Mouse (Mus musculus) testis, adult 2 months (tissue): ENCODE results near the gene Wasl.

ENCODE experiments used
- CTCF ChIP-seq: fragments of 200-500 bp; IDR thresholded peaks from 2 replicates; pipeline ENCODE4 v1.5.1; 2012; ENCODE audit warnings: low read depth, mild to moderate bottlenecking, inconsistent platforms, low read length, moderate library complexity; ENCODE audit not compliant: control insufficient read depth, insufficient read depth, insufficient replicate concordance
- POLR2A ChIP-seq: fragments of 200-500 bp; IDR thresholded peaks from 2 replicates; pipeline ENCODE4 v1.6.1; 2012; ENCODE audit warnings: low read depth, mild to moderate bottlenecking, inconsistent platforms, low read length, moderate library complexity; ENCODE audit not compliant: control insufficient read depth

DNA sequence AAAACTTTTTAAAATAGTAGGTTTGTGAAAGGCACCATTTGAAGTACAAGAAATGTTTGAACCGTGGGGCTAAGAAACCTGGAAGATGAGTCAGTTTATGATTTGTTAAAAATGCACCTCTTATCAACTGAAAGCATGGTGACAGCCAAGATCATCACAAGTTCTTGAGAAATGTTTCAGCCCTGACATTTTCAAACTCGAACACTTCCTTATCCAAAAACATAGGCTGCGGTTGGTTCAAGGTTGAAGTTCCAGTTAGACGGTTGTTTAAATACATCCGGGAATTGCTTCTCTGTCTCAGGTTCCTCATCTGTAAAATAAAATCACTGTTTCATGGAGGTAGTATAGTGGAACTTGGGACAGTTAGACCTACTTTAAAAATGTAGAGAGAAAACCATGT, 1.4 kb upstream of the Wasl start:
- TF ChIP-seq CTCF (no peak), POLR2A (no peak)
